Mouse (Mus musculus) urinary bladder, postnatal 36 days (tissue): ENCODE results near the gene Acbd6.

Experiments used
- DNase-seq, 2 experiments: peaks; one replicate each; pipeline ENCODE4 v3.0.0; 2022; ENCODE audit warnings: low spot score in 2 of 2, mixed read lengths in 1 of 2

Acbd6 gene

GRCm38 (mm10) chr1:155558012-155558842 is at the start of gene Acbd6:
Acbd6 (plus strand) TSS chr1:155558120.
- DNase-seq, result peak; percentile 70 to 73

- no peak for DNase-seq
These were observed 47.7 kb upstream of the Acbd6 start for GRCm38 (mm10) chr1:155510263-155510662.

- DNase-seq, result no peak
These were observed 42.1 kb upstream of the Acbd6 start for GRCm38 (mm10) chr1:155515866-155516265.

GRCm38 (mm10) chr1:155516594-155516993 is 41.3 kb upstream of the Acbd6 start:
- DNase-seq, result peak in 1 of 2 experiments; percentile 35

GRCm38 (mm10) chr1:155517060-155517459 is 40.9 kb upstream of the Acbd6 start:
- no peak for DNase-seq

- no peak for DNase-seq
These were observed 37.6 kb upstream of the Acbd6 start for GRCm38 (mm10) chr1:155520285-155520684.

GRCm38 (mm10) chr1:155522493-155522892 is 35.4 kb upstream of the Acbd6 start:
- DNase-seq, result no peak

GRCm38 (mm10) chr1:155526176-155526575 is 31.7 kb upstream of the Acbd6 start:
- DNase-seq, result no peak

- DNase-seq, result no peak
These were observed 30.7 kb upstream of the Acbd6 start for GRCm38 (mm10) chr1:155527027-155527786.

GRCm38 (mm10) chr1:155527787-155528158 is 30.1 kb upstream of the Acbd6 start:
- DNase-seq, result no peak

GRCm38 (mm10) chr1:155528405-155529119 is 29.4 kb upstream of the Acbd6 start:
- no peak for DNase-seq

GRCm38 (mm10) chr1:155529120-155529963 is 28.6 kb upstream of the Acbd6 start:
- DNase-seq, result no peak

- no peak for DNase-seq
These were observed 27.1 kb upstream of the Acbd6 start for GRCm38 (mm10) chr1:155530561-155531457.

GRCm38 (mm10) chr1:155532396-155532795 is 25.5 kb upstream of the Acbd6 start:
- DNase-seq, result no peak

GRCm38 (mm10) chr1:155532833-155533688 is 24.9 kb upstream of the Acbd6 start:
- DNase-seq, result peak in 1 of 2 experiments; percentile 63

- no peak for DNase-seq
These were observed 24.3 kb upstream of the Acbd6 start for GRCm38 (mm10) chr1:155533689-155533965.

GRCm38 (mm10) chr1:155537005-155537642 is 20.8 kb upstream of the Acbd6 start:
- DNase-seq, result no peak

- DNase-seq, result no peak
These were observed 19.9 kb upstream of the Acbd6 start for GRCm38 (mm10) chr1:155538006-155538405.

GRCm38 (mm10) chr1:155557642-155558011 is 293 bp upstream of the Acbd6 start:
- peak in 1 of 2 experiments; percentile 34 for DNase-seq
